Mouse (Mus musculus) CH12.LX (cell line): Measurements from ENCODE around the gene Inpp5e. TPM values are rescaled to one million over a fixed set of nuclear protein-coding genes. Genes with fewer than 3 reads are reported as not detected.

Experiments used
- DNase-seq: peaks from one replicate; pipeline ENCODE4 v3.0.0-alpha.2; 2013; ENCODE audit errors: extremely low read depth
- H3K27ac ChIP-seq: 2 replicates; pipeline ENCODE4 v1.5.1; 2012; ENCODE audit warnings: low read depth, mild to moderate bottlenecking, control low read depth, moderate library complexity; ENCODE audit not compliant: insufficient read depth
- H3K27me3 ChIP-seq: replicated peaks from 2 replicates; pipeline ENCODE3; 2012; ENCODE audit warnings: inconsistent platforms
- H3K36me3 ChIP-seq, 2 experiments: replicated peaks in 1 of 2; 2 replicates each; pipeline versions ENCODE3 to v1.6.1; 2012; ENCODE audit warnings: inconsistent platforms in 1 of 2, low read length in 1 of 2, mild to moderate bottlenecking in 1 of 2, mixed read lengths in 1 of 2, moderate library complexity in 1 of 2; ENCODE audit not compliant: control insufficient read depth in 1 of 2, insufficient read depth in 1 of 2
- H3K4me1 ChIP-seq, 2 experiments: 2 replicates each; pipeline ENCODE4 v1.6.1; 2012; ENCODE audit warnings: inconsistent platforms in 1 of 2, moderate library complexity in 1 of 2; ENCODE audit not compliant: insufficient read depth in 2 of 2, control insufficient read depth in 1 of 2
- H3K4me2 ChIP-seq: 2 replicates; pipeline ENCODE4 v1.6.1; 2012; ENCODE audit warnings: low read depth, mild to moderate bottlenecking, control low read depth; ENCODE audit not compliant: poor library complexity, insufficient read depth, severe bottlenecking
- H3K4me3 ChIP-seq, 3 experiments: fragments of 150-350 bp in 1 of 3; sonication (generic) in 1 of 3; replicated peaks in 1 of 3; 2 replicates each; pipeline versions ENCODE3 to v1.5.1; 2011 to 2012; ENCODE audit warnings: low read depth in 2 of 3, low read length in 2 of 3, mild to moderate bottlenecking in 2 of 3, moderate library complexity in 2 of 3, control low read depth in 1 of 3, improper control_type of control experiment in 1 of 3, inconsistent platforms in 1 of 3, mixed read lengths in 1 of 3; ENCODE audit not compliant: poor library complexity in 1 of 3
- H3K79me2 ChIP-seq: replicated peaks from 2 replicates; pipeline ENCODE4 v1.6.1; 2012; ENCODE audit warnings: mild to moderate bottlenecking, moderate library complexity; ENCODE audit not compliant: control insufficient read depth, poor library complexity, insufficient read depth, severe bottlenecking; ENCODE audit errors: extremely low read depth
- H3K9ac ChIP-seq: 2 replicates; pipeline ENCODE4 v1.6.1; 2012; ENCODE audit warnings: low read depth, mild to moderate bottlenecking, control low read depth, moderate library complexity; ENCODE audit not compliant: insufficient read depth
- H3K9me3 ChIP-seq: replicated peaks from 2 replicates; pipeline ENCODE3; 2012; ENCODE audit warnings: low read length, inconsistent platforms, mixed read lengths
- BHLHE40 ChIP-seq: IDR thresholded peaks from 2 replicates; pipeline ENCODE4 v1.6.1; 2011; ENCODE audit warnings: mild to moderate bottlenecking, low read depth, low read length, improper control_type of control experiment
- CTCF ChIP-seq, 2 experiments: IDR thresholded peaks in 1 of 2; conservative IDR thresholded peaks in 1 of 2; 2 replicates each; pipeline ENCODE4 v1.5.1; 2011 to 2012; ENCODE audit warnings: low read depth in 2 of 2, low read length in 2 of 2, improper control_type of control experiment in 1 of 2, inconsistent platforms in 1 of 2, mild to moderate bottlenecking in 1 of 2, moderate library complexity in 1 of 2
- ELF1 ChIP-seq: IDR thresholded peaks from 2 replicates; pipeline ENCODE4 v1.6.1; 2014; ENCODE audit warnings: low read depth, mild to moderate bottlenecking, inconsistent platforms, low read length, improper control_type of control experiment
- ETS1 ChIP-seq: conservative IDR thresholded peaks from 2 replicates; pipeline ENCODE4 v1.6.1; 2012; ENCODE audit warnings: low read depth, mild to moderate bottlenecking, inconsistent platforms, low read length, improper control_type of control experiment, moderate library complexity
- MEF2A ChIP-seq: IDR thresholded peaks from 2 replicates; pipeline ENCODE4 v1.6.1; 2014; ENCODE audit warnings: low read depth, mild to moderate bottlenecking, inconsistent platforms, low read length, improper control_type of control experiment, borderline replicate concordance
- MYC ChIP-seq: IDR thresholded peaks from 2 replicates; pipeline ENCODE4 v1.6.1; 2011; ENCODE audit warnings: low read depth, mild to moderate bottlenecking, improper control_type of control experiment, low read length
- NELFE ChIP-seq: IDR thresholded peaks from 2 replicates; pipeline ENCODE4 v1.6.1; 2011; ENCODE audit warnings: low read depth, low read length, improper control_type of control experiment
- RAD21 ChIP-seq: IDR thresholded peaks from 2 replicates; pipeline ENCODE4 v1.6.1; 2011; ENCODE audit warnings: low read depth, mild to moderate bottlenecking, low read length, improper control_type of control experiment, moderate library complexity
- RCOR1 ChIP-seq: conservative IDR thresholded peaks from 2 replicates; pipeline ENCODE4 v1.6.1; 2012; ENCODE audit warnings: low read depth, mild to moderate bottlenecking, inconsistent platforms, low read length, improper control_type of control experiment
- SIN3A ChIP-seq: IDR thresholded peaks from 2 replicates; pipeline ENCODE4 v1.6.1; 2012; ENCODE audit warnings: low read length, improper control_type of control experiment, inconsistent platforms
- SMC3 ChIP-seq: IDR thresholded peaks from 2 replicates; pipeline ENCODE4 v1.6.1; 2011; ENCODE audit warnings: low read depth, low read length, improper control_type of control experiment
- USF1 ChIP-seq: IDR thresholded peaks from 2 replicates; pipeline ENCODE4 v1.6.1; 2014; ENCODE audit warnings: low read depth, mild to moderate bottlenecking, inconsistent platforms, low read length, improper control_type of control experiment
- USF2 ChIP-seq: conservative IDR thresholded peaks from 2 replicates; pipeline ENCODE4 v1.6.1; 2011; ENCODE audit warnings: low read depth, low read length, improper control_type of control experiment
- ZC3H11A ChIP-seq: IDR thresholded peaks from 2 replicates; pipeline ENCODE4 v1.6.1; 2012; ENCODE audit warnings: low read depth, mild to moderate bottlenecking, inconsistent platforms, low read length, improper control_type of control experiment
- ZMIZ1 ChIP-seq: IDR thresholded peaks from 2 replicates; pipeline ENCODE4 v1.6.1; 2012; ENCODE audit warnings: low read depth, mild to moderate bottlenecking, inconsistent platforms, low read length, improper control_type of control experiment
- dilution Hi-C: fragments of 300-500 bp; cut with MboI; formaldehyde crosslinking; loops from 2 replicates; pipeline ENCODE4 v1.14.3; 2020; ENCODE audit warnings: low sequenced_read_pairs; ENCODE audit not compliant: extremely low pct_unique_long_range_greater_than_20kb, extremely low pct_ligation_motif_present
- in situ Hi-C: fragments of 300-500 bp; cut with MboI; formaldehyde crosslinking; loops from 3 replicates; pipeline ENCODE4 v1.14.3; 2019; ENCODE audit warnings: low sequenced_read_pairs, low pct_ligation_motif_present, low pct_unique_long_range_greater_than_20kb, mixed read lengths
- polyA plus RNA-seq: library from polyadenylated mRNA; unstranded; fragments of >175 nt; gene quantifications from 2 replicates; pipeline ENCODE4 v1.2.1, GENCODE M21; 2012; ENCODE audit warnings: low read depth; ENCODE audit not compliant: insufficient read length
- total RNA-seq, 2 experiments: library from RNA; depleted of rRNA; stranded (reverse); fragments of 300-350 nt in 1 of 2; fragments of >200 nt in 1 of 2; gene quantifications; 2 replicates each; pipeline ENCODE4 v1.2.3; 2012 to 2014

Inpp5e gene
- total and polyA plus RNA-seq, 3 experiments, result 5.2 to 10.2 (median 9.6) TPM

DNA sequence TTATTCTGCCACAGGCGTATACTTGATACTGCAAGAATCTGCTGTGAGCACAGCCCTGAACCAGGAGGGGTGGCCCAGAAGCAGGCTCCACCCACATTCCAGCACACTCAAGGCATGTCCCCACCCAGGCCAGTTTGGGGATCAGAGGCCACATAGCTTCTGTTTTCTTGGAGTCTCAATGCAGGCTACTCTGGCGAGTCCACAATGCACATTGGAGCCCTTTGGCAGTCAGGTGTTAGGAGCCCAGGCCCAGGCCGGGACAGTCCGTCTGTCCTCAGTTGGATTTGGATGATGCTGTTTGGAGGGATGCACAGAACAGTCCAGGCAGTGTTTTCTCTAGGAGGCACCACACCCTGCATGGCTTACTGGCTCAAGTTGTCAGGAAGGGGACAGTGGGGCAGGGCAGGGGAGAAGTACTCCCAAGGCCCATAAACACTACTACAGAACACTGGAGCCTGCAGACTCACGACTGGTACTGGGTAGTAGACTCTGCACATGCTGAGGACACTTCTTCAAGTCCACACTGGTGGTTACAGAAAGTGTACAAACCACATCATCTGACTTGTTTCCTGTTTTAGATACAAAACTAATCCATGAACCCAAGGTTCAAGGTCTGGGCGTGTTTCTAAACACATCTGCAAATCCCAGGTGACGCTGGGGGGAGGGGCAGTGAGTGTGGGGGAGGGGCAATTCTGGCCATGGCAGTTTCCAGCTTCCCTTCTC lies 49.6 kb upstream of the Inpp5e start (continued):
- TF ChIP-seq CTCF (conservative IDR thresholded peaks at IDR 0.05 in 1 of 2, IDR thresholded peaks at IDR 0.05 in 1 of 2; ENCODE audit: low read depth in 2 of 2, low read length in 2 of 2) (no peak), ZMIZ1 (no peak)

DNA sequence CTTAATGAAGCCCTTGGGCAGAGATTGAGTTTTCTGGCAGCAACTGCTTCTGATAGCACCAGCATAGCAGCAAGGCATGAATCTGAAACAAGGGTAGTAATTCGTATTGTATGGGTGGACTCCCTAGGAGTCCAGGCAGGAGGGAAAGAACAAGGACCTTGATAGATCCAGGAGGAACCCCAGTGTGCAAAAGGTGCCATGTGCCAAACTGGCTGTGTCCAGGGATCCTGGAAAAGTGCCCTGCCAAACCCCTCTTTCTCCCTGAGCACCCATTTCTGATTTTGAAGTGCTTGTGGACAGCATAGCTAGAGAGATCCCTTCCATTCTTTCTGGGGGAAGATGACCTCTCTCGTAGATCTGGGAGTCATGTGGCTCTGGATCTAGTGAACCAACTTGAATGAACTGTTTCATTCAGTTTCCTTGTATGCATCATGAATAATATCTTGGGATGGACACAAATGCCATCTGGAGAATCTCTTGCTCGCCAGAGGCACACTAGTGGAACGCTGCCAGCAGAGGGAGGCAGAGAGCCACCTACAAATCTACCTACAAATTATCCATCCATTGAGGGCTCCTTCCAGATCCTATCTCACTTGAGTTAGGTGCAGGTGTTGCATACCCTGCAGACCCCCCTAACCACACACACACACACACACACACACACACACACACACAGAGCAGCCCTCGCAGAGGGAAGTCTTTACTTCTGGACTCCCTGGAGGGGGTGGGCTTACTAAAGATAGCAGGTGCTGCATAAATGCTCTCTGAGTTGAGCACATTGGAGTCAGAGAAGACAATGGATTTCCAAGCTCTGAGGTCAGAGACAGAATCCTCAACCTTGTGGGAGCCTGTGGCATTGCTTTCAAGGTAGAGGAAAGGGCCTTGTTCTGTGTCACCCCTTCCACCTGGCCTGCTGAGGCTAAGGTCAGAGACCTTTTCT lies 40.4 kb upstream of the Inpp5e start:
- TF ChIP-seq RCOR1 (peak; percentile 25; the same call in 1 of the 2 replicates), ELF1 (peak; percentile 18; the same call in 1 of the 2 replicates), CTCF (conservative IDR thresholded peaks at IDR 0.05 in 1 of 2, IDR thresholded peaks at IDR 0.05 in 1 of 2; ENCODE audit: low read depth in 2 of 2, low read length in 2 of 2) (peak; percentile 88 to 97), MYC (peak; percentile 51; the same call in 1 of the 2 replicates), BHLHE40 (no peak), USF2 (no peak), SIN3A (0 out of 2 replicates have a peak, but pooled peaks have one; percentile 28), MEF2A (0 out of 2 replicates have a peak, but pooled peaks have one; percentile 37), ZC3H11A (peak; percentile 99), NELFE (0 out of 2 replicates have a peak, but pooled peaks have one; percentile 39), ETS1 (no peak), SMC3 (peak; percentile 100), USF1 (no peak), RAD21 (peak; percentile 97)
- in situ Hi-C loops, result loop anchor here (5.0 kb wide), 2 partner anchors 48 to 98 kb away; no protein-coding TSS in a partner anchor
- Histone ChIP-seq H3K4me2 (no peak overlapping the region), H3K79me2 (peaks cover 5% of the 10 kb centered on the region), H3K4me1 (peaks cover 9 to 21% of the 10 kb centered on the region in 2 experiments), H3K9ac (no peak overlapping the region), H3K4me3 (no peak overlapping the region), H3K27me3 (no peaks in the 10 kb centered on the region), H3K36me3 (peaks cover 0 to 27% of the 10 kb centered on the region in 2 experiments), H3K27ac (no peak overlapping the region), H3K9me3 (no peaks in the 10 kb centered on the region)
- peak; percentile 70 for DNase-seq
- dilution Hi-C loops, result no loop called here
